Mouse (Mus musculus) urinary bladder, postnatal 0 days (tissue): ENCODE data around the gene Dhrs2. TPM values are rescaled to one million over a fixed set of nuclear protein-coding genes. Genes with fewer than 3 reads are reported as not detected.

Experiments used
- polyA plus RNA-seq: library from polyadenylated mRNA; unstranded; fragments of >200 nt; fragmentation: Nextera tagmentation; extraction: Ambion mirVana; gene quantifications from 2 replicates; pipeline ENCODE4 v1.2.1, GENCODE M21; 2015

Gene Dhrs2
- polyA plus RNA-seq = not detected in 2 replicates

GRCm38 (mm10) chr14:55221707-55222106 is at the start of gene Dhrs2:
Gene Dhrs2, plus strand, starts transcription at chr14:55222007.

Other genes with a start within 250 kb of the Dhrs2 start
- gene Gm17428, start 245.1 kb upstream of the Dhrs2 start, polyA plus RNA-seq = not detected in 2 replicates
- gene Myh7, start 227.4 kb upstream of the Dhrs2 start, polyA plus RNA-seq = 4.0 and 7.6 TPM in 2 replicates
- 54.0 and 55.3 TPM in 2 replicates for gene Ngdn, start 206.6 kb upstream of the Dhrs2 start, polyA plus RNA-seq
- gene Zfhx2, start 129.7 kb upstream of the Dhrs2 start, polyA plus RNA-seq = 0.49 and 0.51 TPM in 2 replicates
- gene Thtpa, start 127.2 kb upstream of the Dhrs2 start, polyA plus RNA-seq = 11.9 and 13.8 TPM in 2 replicates
- gene Ap1g2, start 115.4 kb upstream of the Dhrs2 start, polyA plus RNA-seq = 13.1 and 15.8 TPM in 2 replicates
- 0.75 and 0.77 TPM in 2 replicates for gene Jph4, start 105.1 kb upstream of the Dhrs2 start, polyA plus RNA-seq